ENCODE assay signal across 6 mouse cellular contexts in the genomic region with DNA sequence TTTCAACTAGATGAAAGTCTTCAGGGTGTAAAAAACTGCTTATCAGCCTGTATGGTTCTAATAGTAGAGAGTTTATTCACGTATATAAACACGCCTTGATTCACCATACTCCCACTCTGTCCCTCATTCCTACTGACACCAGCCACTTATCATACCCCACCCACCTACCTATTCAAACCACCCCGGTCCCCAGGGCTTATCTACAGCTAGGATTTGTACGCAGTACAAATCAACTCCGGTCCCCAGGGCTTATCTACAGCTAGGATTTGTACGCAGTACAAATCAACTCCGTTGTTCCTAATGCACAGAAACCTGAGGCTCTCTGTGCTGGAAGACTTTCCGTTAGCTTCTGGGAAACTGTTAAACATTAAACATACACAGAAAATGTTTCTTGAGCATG. TPM values are rescaled to one million over a fixed set of nuclear protein-coding genes. Genes with fewer than 3 reads are reported as not detected.
A peak's percentile ranks its signal among the peaks of the same experiment; 100 is the strongest.
ATAC-seq and TF ChIP-seq lines count a peak whose summit lies in the region.
"Not testable (repeated sequence)": the region's sequence is repeated elsewhere in the genome, so short reads cannot be mapped to it uniquely, and the experiment has no call there.

No protein-coding gene starts in this region.

- H3K4me1 ChIP-seq in intestine, embryonic 15.5 days (replicated peaks); intestine, embryonic 16.5 days (ENCODE audit: control insufficient read depth, insufficient read depth, low read length); intestine, postnatal 0 days (replicated peaks; ENCODE audit: control insufficient read depth, insufficient read depth, low read length); stomach, embryonic 14.5 days (ENCODE audit: control insufficient read depth, insufficient read depth, low read length); stomach, embryonic 15.5 days; stomach, embryonic 16.5 days (ENCODE audit: control insufficient read depth, insufficient read depth, low read length): not testable (repeated sequence)

- not testable (repeated sequence) for H3K9me3 ChIP-seq in intestine, embryonic 15.5 days; intestine, embryonic 16.5 days (ENCODE audit: control insufficient read depth, low read length); intestine, postnatal 0 days (ENCODE audit: control insufficient read depth); stomach, embryonic 14.5 days (ENCODE audit: control insufficient read depth, low read depth, low read length); stomach, embryonic 15.5 days; stomach, embryonic 16.5 days (replicated peaks; ENCODE audit: control insufficient read depth, low read length)

- H3K4me3 ChIP-seq in intestine, embryonic 15.5 days (replicated peaks); intestine, embryonic 16.5 days (ENCODE audit: low read length); intestine, postnatal 0 days (ENCODE audit: low read depth, low read length); stomach, embryonic 14.5 days (ENCODE audit: low read depth, low read length); stomach, embryonic 15.5 days (replicated peaks); stomach, embryonic 16.5 days (replicated peaks; ENCODE audit: low read length): not testable (repeated sequence)

- not testable (repeated sequence) for H3K27me3 ChIP-seq in intestine, embryonic 15.5 days (replicated peaks); intestine, embryonic 16.5 days (replicated peaks; ENCODE audit: control insufficient read depth, insufficient read depth, low read length); intestine, postnatal 0 days (replicated peaks; ENCODE audit: control insufficient read depth, insufficient read depth, low read length); stomach, embryonic 14.5 days (ENCODE audit: control insufficient read depth, insufficient read depth, low read length); stomach, embryonic 15.5 days (replicated peaks); stomach, embryonic 16.5 days (ENCODE audit: control insufficient read depth, insufficient read depth, low read length)

- 57% methylated on average over 8 of the region's 8 CpGs for WGBS in intestine, embryonic 15.5 days
- 54% methylated on average over 7 of the region's 8 CpGs for WGBS in intestine, embryonic 16.5 days
- WGBS in intestine, postnatal 0 days = 32% methylated on average over 8 of the region's 8 CpGs
- WGBS in stomach, embryonic 14.5 days = 55% methylated on average over 8 of the region's 8 CpGs
- 41% methylated on average over 8 of the region's 8 CpGs for WGBS in stomach, embryonic 15.5 days
- 40% methylated on average over 8 of the region's 8 CpGs for WGBS in stomach, embryonic 16.5 days

- ATAC-seq in intestine, embryonic 15.5 days = peak; percentile 65
- peak; percentile 66 for ATAC-seq in intestine, embryonic 16.5 days
- peak; percentile 16; the same call in 1 of the 2 replicates for ATAC-seq in intestine, postnatal 0 days
- ATAC-seq in stomach, embryonic 14.5 days (ENCODE audit: insufficient number of reproducible peaks, insufficient read depth, low FRiP score, low read depth) = peak; percentile 59; the same call in 1 of the 2 replicates
- ATAC-seq in stomach, embryonic 15.5 days (ENCODE audit: insufficient read depth, low FRiP score, low read depth) = peak; percentile 65
- peak; percentile 57; the same call in 1 of the 2 replicates for ATAC-seq in stomach, embryonic 16.5 days (ENCODE audit: insufficient read depth, low FRiP score)

- not testable (repeated sequence) for TF ChIP-seq CTCF in intestine, postnatal 0 days (IDR thresholded peaks at IDR 0.05; ENCODE audit: low read depth)

- H3K4me2 ChIP-seq in intestine, embryonic 15.5 days (replicated peaks); intestine, embryonic 16.5 days (ENCODE audit: low read depth, low read length); intestine, postnatal 0 days (replicated peaks; ENCODE audit: low read depth); stomach, embryonic 14.5 days (replicated peaks; ENCODE audit: low read depth, low read length); stomach, embryonic 15.5 days; stomach, embryonic 16.5 days (ENCODE audit: low read depth, low read length): not testable (repeated sequence)

- not testable (repeated sequence) for H3K9ac ChIP-seq in intestine, embryonic 15.5 days; intestine, embryonic 16.5 days (ENCODE audit: low read depth, low read length); intestine, postnatal 0 days (ENCODE audit: low read depth, low read length); stomach, embryonic 14.5 days (replicated peaks; ENCODE audit: low read depth, low read length); stomach, embryonic 15.5 days; stomach, embryonic 16.5 days (ENCODE audit: low read length)

- not testable (repeated sequence) for H3K27ac ChIP-seq in intestine, embryonic 15.5 days; intestine, embryonic 16.5 days (ENCODE audit: low read length); intestine, postnatal 0 days (ENCODE audit: low read depth, low read length); stomach, embryonic 14.5 days (ENCODE audit: low read length); stomach, embryonic 15.5 days; stomach, embryonic 16.5 days (ENCODE audit: low read length)

- not testable (repeated sequence) for H3K36me3 ChIP-seq in intestine, embryonic 15.5 days; intestine, embryonic 16.5 days (ENCODE audit: control insufficient read depth, insufficient read depth, low read length); intestine, postnatal 0 days (ENCODE audit: control insufficient read depth, insufficient read depth); stomach, embryonic 14.5 days (ENCODE audit: control insufficient read depth, insufficient read depth, low read length); stomach, embryonic 15.5 days; stomach, embryonic 16.5 days (ENCODE audit: control insufficient read depth, insufficient read depth, low read length)

RNA-seq across cellular contexts. Expression of gene Slc35e3, which starts 12.5 kb away (rescaled TPM):
- polyA plus RNA-seq in intestine, embryonic 15.5 days (2015; fragmentation: Nextera tagmentation; extraction: Ambion mirVana) = 11.7 and 11.8 TPM in 2 replicates
- polyA plus RNA-seq in intestine, embryonic 16.5 days (2015; fragmentation: Nextera tagmentation; extraction: Ambion mirVana) = 8.5 and 10.1 TPM in 2 replicates
- polyA plus RNA-seq in intestine, postnatal 0 days (2015; fragmentation: Nextera tagmentation; extraction: Ambion mirVana) = 13.5 TPM in 2 replicates
- 13.0 and 13.1 TPM in 2 replicates for polyA plus RNA-seq in stomach, embryonic 14.5 days (2014; fragmentation: Nextera tagmentation; extraction: Ambion mirVana)
- 14.5 and 16.5 TPM in 2 replicates for polyA plus RNA-seq in stomach, embryonic 15.5 days (2015; fragmentation: Nextera tagmentation; extraction: Ambion mirVana)
- 14.2 and 15.1 TPM in 2 replicates for polyA plus RNA-seq in stomach, embryonic 16.5 days (2015; fragmentation: Nextera tagmentation; extraction: Ambion mirVana)

RNA-seq across cellular contexts. Expression of gene Mdm2, which starts 23.1 kb away (rescaled TPM):
- 34.0 and 35.1 TPM in 2 replicates for polyA plus RNA-seq in intestine, embryonic 15.5 days (2015; fragmentation: Nextera tagmentation; extraction: Ambion mirVana)
- 30.8 and 32.4 TPM in 2 replicates for polyA plus RNA-seq in intestine, embryonic 16.5 days (2015; fragmentation: Nextera tagmentation; extraction: Ambion mirVana)
- 16.5 and 19.8 TPM in 2 replicates for polyA plus RNA-seq in intestine, postnatal 0 days (2015; fragmentation: Nextera tagmentation; extraction: Ambion mirVana)
- 50.2 and 54.1 TPM in 2 replicates for polyA plus RNA-seq in stomach, embryonic 14.5 days (2014; fragmentation: Nextera tagmentation; extraction: Ambion mirVana)
- polyA plus RNA-seq in stomach, embryonic 15.5 days (2015; fragmentation: Nextera tagmentation; extraction: Ambion mirVana) = 38.2 and 44.1 TPM in 2 replicates
- polyA plus RNA-seq in stomach, embryonic 16.5 days (2015; fragmentation: Nextera tagmentation; extraction: Ambion mirVana) = 39.5 and 39.9 TPM in 2 replicates

RNA-seq across cellular contexts. Expression of gene Nup107, which starts 58.9 kb away (rescaled TPM):
- polyA plus RNA-seq in intestine, embryonic 15.5 days (2015; fragmentation: Nextera tagmentation; extraction: Ambion mirVana) = 58.8 and 60.8 TPM in 2 replicates
- 42.0 and 48.8 TPM in 2 replicates for polyA plus RNA-seq in intestine, embryonic 16.5 days (2015; fragmentation: Nextera tagmentation; extraction: Ambion mirVana)
- polyA plus RNA-seq in intestine, postnatal 0 days (2015; fragmentation: Nextera tagmentation; extraction: Ambion mirVana) = 13.5 and 16.2 TPM in 2 replicates
- polyA plus RNA-seq in stomach, embryonic 14.5 days (2014; fragmentation: Nextera tagmentation; extraction: Ambion mirVana) = 61.7 and 62.6 TPM in 2 replicates
- 53.3 and 64.8 TPM in 2 replicates for polyA plus RNA-seq in stomach, embryonic 15.5 days (2015; fragmentation: Nextera tagmentation; extraction: Ambion mirVana)
- polyA plus RNA-seq in stomach, embryonic 16.5 days (2015; fragmentation: Nextera tagmentation; extraction: Ambion mirVana) = 49.8 and 51.5 TPM in 2 replicates

Comparison
In these comparisons a context has a peak if more than half of its experiments do, and no peak if none do; other contexts are left out.
1. ATAC-seq: peak in every context shown above with its lines; median percentile 66 in intestine, embryonic 16.5 days; 65 in intestine, embryonic 15.5 days; 65 in stomach, embryonic 15.5 days; 59 in stomach, embryonic 14.5 days; 57 in stomach, embryonic 16.5 days; 16 in intestine, postnatal 0 days.